Mouse (Mus musculus) midbrain, postnatal 0 days (tissue): ENCODE measurements around the gene Tnn. TPM values are rescaled to one million over a fixed set of nuclear protein-coding genes. Genes with fewer than 3 reads are reported as not detected.

Experiments
- ATAC-seq: fragments of 200-750 bp; cut with Nextera tagmentation; 2 replicates; pipeline ENCODE4 v1.8.0; 2017; ENCODE audit warnings: moderate number of reproducible peaks, mild to moderate bottlenecking, moderate TSS enrichment, moderate library complexity; ENCODE audit not compliant: low FRiP score
- DNase-seq: peaks from one replicate; pipeline ENCODE4 v3.0.0-alpha.2; 2015; ENCODE audit warnings: low spot score
- H3K27ac ChIP-seq: fragments of 300-500 bp; sonication (generic); 2 replicates; pipeline ENCODE4 v1.5.1; 2014; ENCODE audit warnings: low read depth, mild to moderate bottlenecking, low read length, mixed read lengths
- H3K27me3 ChIP-seq: fragments of 300-500 bp; sonication (generic); 2 replicates; pipeline ENCODE4 v1.6.1; 2014; ENCODE audit warnings: low read length, control low read depth, mixed read lengths; ENCODE audit not compliant: insufficient read depth
- H3K36me3 ChIP-seq: fragments of 300-500 bp; sonication (generic); 2 replicates; pipeline ENCODE4 v1.6.1; 2014; ENCODE audit warnings: low read length, control low read depth, mixed read lengths; ENCODE audit not compliant: insufficient read depth
- H3K4me1 ChIP-seq: fragments of 300-500 bp; sonication (generic); 2 replicates; pipeline ENCODE4 v1.6.1; 2014; ENCODE audit warnings: mild to moderate bottlenecking, control low read depth, antibody characterized with exemption, low read length, mixed read lengths; ENCODE audit not compliant: insufficient read depth
- H3K4me2 ChIP-seq: fragments of 300-500 bp; sonication (generic); 2 replicates; pipeline ENCODE4 v1.6.1; 2014; ENCODE audit warnings: low read depth, mild to moderate bottlenecking, low read length, mixed read lengths; ENCODE audit not compliant: poor library complexity, severe bottlenecking
- H3K4me3 ChIP-seq: fragments of 300-500 bp; sonication (generic); 2 replicates; pipeline ENCODE4 v1.5.1; 2014; ENCODE audit warnings: low read depth, mild to moderate bottlenecking, low read length, moderate library complexity
- H3K9ac ChIP-seq: fragments of 300-500 bp; sonication (generic); replicated peaks from 2 replicates; pipeline ENCODE4 v1.6.1; 2014; ENCODE audit warnings: mild to moderate bottlenecking, low read length, moderate library complexity, mixed read lengths; ENCODE audit not compliant: poor library complexity, severe bottlenecking
- H3K9me3 ChIP-seq: fragments of 300-500 bp; sonication (generic); 2 replicates; pipeline ENCODE4 v1.6.1; 2016; ENCODE audit warnings: low read length, control low read depth
- CTCF ChIP-seq: IDR thresholded peaks from 2 replicates; pipeline ENCODE4 v1.5.1; 2016; ENCODE audit warnings: antibody characterized with exemption, mild to moderate bottlenecking
- WGBS: fragments of 180-500 bp; shearing (Covaris S2); extraction: QIAGEN DNeasy Blood & Tissue Kit; methylation state at CpG from one replicate; pipeline ENCODE4 v1.1.7; 2014; 5-methylcytosine and 5-hydroxymethylcytosine counted together
- polyA plus RNA-seq: library from polyadenylated mRNA; unstranded; fragments of >200 nt; fragmentation: Nextera tagmentation; extraction: Ambion mirVana; gene quantifications from 2 replicates; pipeline ENCODE4 v1.2.1, GENCODE M21; 2015
- total RNA-seq: library from RNA; depleted of rRNA; stranded (reverse); fragments of >200 nt; gene quantifications from 2 replicates; pipeline ENCODE4 v1.2.3, GENCODE M21; 2014

Tnn gene
- total and polyA plus RNA-seq, 2 experiments from 2014 or later, result 0.11 TPM; not detected in 1

GRCm38 (mm10) chr1:160057657-160058056, 95.7 kb downstream of the Tnn start:
- no peak overlapping the region for H3K27ac ChIP-seq
- no peak overlapping the region for H3K4me3 ChIP-seq
- H3K9ac ChIP-seq, result no peak overlapping the region
- H3K4me1 ChIP-seq, result no peaks in the 10 kb centered on the region
- H3K9me3 ChIP-seq, result no peaks in the 10 kb centered on the region
- no peak for DNase-seq
- no peak for ATAC-seq
- H3K4me2 ChIP-seq, result no peak overlapping the region
- H3K27me3 ChIP-seq, result no peaks in the 10 kb centered on the region
- 70% methylated on average over 3 of the region's 3 CpGs for WGBS
- no peak for TF ChIP-seq CTCF
- no peaks in the 10 kb centered on the region for H3K36me3 ChIP-seq

DNA sequence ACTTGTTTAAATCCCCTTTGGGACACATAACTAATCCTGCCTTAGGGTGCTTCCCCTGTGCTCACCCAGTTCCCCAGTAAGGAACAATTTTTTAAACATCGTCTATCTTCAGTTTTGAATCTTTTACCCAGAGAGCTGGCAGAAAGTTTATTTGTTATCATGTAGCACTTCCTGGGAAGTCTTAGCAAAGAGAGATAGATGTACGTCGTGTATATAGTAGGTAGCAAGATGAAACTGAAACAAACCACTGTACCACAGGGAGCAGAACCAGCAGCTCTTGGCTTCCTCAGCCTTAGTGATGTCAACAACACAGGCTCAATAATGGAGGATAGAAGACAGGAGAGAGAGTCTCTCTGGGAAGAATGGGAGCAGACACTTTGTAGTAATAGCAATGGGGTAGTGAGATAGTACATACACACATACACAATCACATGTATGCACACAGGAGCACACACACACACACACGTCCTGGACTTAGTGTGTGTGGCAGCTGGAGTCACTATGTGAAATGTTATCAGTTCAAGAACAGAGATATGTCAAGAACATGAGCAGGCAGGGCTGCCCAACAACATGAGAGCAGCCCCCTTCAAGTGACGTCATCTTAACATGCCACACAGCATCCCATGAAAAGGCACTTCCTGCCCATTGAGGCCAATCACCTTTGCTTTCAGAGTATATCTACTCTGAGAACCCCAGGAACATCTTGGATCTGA, 98.9 kb downstream of the Tnn start:
- Histone ChIP-seq H3K9me3 (no peaks in the 10 kb centered on the region), H3K36me3 (no peaks in the 10 kb centered on the region), H3K4me3 (no peak overlapping the region), H3K4me1 (no peaks in the 10 kb centered on the region), H3K9ac (no peak overlapping the region), H3K27me3 (no peaks in the 10 kb centered on the region), H3K4me2 (no peak overlapping the region), H3K27ac (no peak overlapping the region)
- no peak for DNase-seq
- no peak for TF ChIP-seq CTCF
- no peak for ATAC-seq
- WGBS, result 78% methylated on average over 5 of the region's 5 CpGs

- DNase-seq (no peak), ATAC-seq (no peak)
- 76% methylated on average over 5 of the region's 5 CpGs for WGBS
Measured at GRCm38 (mm10) chr1:160053510-160054305, 99.7 kb downstream of the Tnn start.

GRCm38 (mm10) chr1:160052556-160053315, 100.6 kb downstream of the Tnn start:
- H3K9me3 ChIP-seq, result no peaks in the 10 kb centered on the region
- no peak for TF ChIP-seq CTCF
- no peak for ATAC-seq
- WGBS, result 96% methylated on average over 2 of the region's 2 CpGs
- no peak overlapping the region for H3K9ac ChIP-seq
- H3K27ac ChIP-seq, result no peak overlapping the region
- DNase-seq, result no peak
- no peak overlapping the region for H3K4me3 ChIP-seq
- no peak overlapping the region for H3K4me2 ChIP-seq
- no peaks in the 10 kb centered on the region for H3K4me1 ChIP-seq
- no peaks in the 10 kb centered on the region for H3K27me3 ChIP-seq
- H3K36me3 ChIP-seq, result no peaks in the 10 kb centered on the region

More at GRCm38 (mm10) chr1:160053510-160054305, 99.7 kb downstream of the Tnn start:
- Histone ChIP-seq H3K27ac (no peak overlapping the region), H3K36me3 (no peaks in the 10 kb centered on the region), H3K4me1 (no peaks in the 10 kb centered on the region), H3K4me3 (no peak overlapping the region), H3K4me2 (no peak overlapping the region), H3K27me3 (no peaks in the 10 kb centered on the region), H3K9ac (no peak overlapping the region), H3K9me3 (no peaks in the 10 kb centered on the region)
- no peak for TF ChIP-seq CTCF

DNA sequence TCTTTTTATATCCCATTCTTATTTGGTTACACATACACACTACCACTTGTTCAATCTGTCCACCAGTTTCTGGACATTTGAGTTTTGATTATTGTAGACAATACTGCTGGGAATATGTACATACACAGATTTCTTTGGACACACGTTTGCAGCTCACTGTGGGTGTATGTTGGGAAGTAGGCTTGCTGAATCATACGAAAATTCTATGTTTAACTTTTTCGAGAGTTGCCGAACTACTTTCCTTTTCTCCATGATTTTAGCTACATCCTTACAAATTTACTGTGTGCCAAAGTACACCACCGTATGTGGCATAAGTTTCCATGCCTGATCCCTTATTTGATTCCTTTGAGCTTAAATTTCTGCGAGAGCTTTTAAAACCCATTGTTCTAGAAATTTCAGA, 102.5 kb downstream of the Tnn start:
- Histone ChIP-seq H3K36me3 (no peaks in the 10 kb centered on the region), H3K4me3 (no peak overlapping the region), H3K9ac (no peak overlapping the region), H3K27ac (no peak overlapping the region), H3K4me2 (no peak overlapping the region), H3K9me3 (no peaks in the 10 kb centered on the region), H3K27me3 (no peaks in the 10 kb centered on the region), H3K4me1 (no peaks in the 10 kb centered on the region)
- WGBS, result 94% methylated on average over 6 of the region's 6 CpGs
- no peak for TF ChIP-seq CTCF
- ATAC-seq (no peak), DNase-seq (no peak)
